Mouse (Mus musculus) G1E (cell line): ENCODE measurements at regions not wholly inside any gene's neighbourhood (a gene's known extent, or its start where the extent isn't known, plus 50 kb on each side); places are given as distances from the start of the nearest gene placed in this dataset.
"Not testable (repeated sequence)": the region's sequence is repeated elsewhere in the genome, so short reads cannot be mapped to it uniquely, and the experiment has no call there.

Source experiments
- ATAC-seq: 2 replicates; pipeline ENCODE4 v1.8.0; 2016; ENCODE audit warnings: mild to moderate bottlenecking; ENCODE audit not compliant: insufficient number of reproducible peaks, poor library complexity, low FRiP score, severe bottlenecking; ENCODE audit errors: extremely low read depth
- DNase-seq: peaks from one replicate; pipeline ENCODE4 v3.0.0; 2012; ENCODE audit warnings: low spot score
- H3K27me3 ChIP-seq: 2 replicates; pipeline ENCODE4 v1.6.1; 2012; ENCODE audit warnings: mild to moderate bottlenecking, low read length, inconsistent platforms; ENCODE audit not compliant: insufficient read depth
- H3K36me3 ChIP-seq: replicated peaks from 2 replicates; pipeline ENCODE3; 2012; ENCODE audit warnings: mild to moderate bottlenecking, inconsistent platforms
- H3K4me1 ChIP-seq: 2 replicates; pipeline ENCODE4 v1.6.1; 2012; ENCODE audit warnings: low read depth, low read length, inconsistent platforms, mixed read lengths; ENCODE audit not compliant: insufficient read depth
- H3K4me3 ChIP-seq: 2 replicates; pipeline ENCODE4 v1.5.1; 2012; ENCODE audit warnings: low read depth, mild to moderate bottlenecking, inconsistent platforms, low read length, moderate library complexity, mixed read lengths
- H3K9me3 ChIP-seq: replicated peaks from 2 replicates; pipeline ENCODE4 v1.6.1; 2012; ENCODE audit warnings: inconsistent platforms

- not testable (repeated sequence) for H3K4me3 ChIP-seq, H3K9me3 ChIP-seq, H3K27me3 ChIP-seq
Measured at GRCm38 (mm10) chr16:3334355-3334754, 256.5 kb upstream of the Olfr161 start.

GRCm38 (mm10) chr16:3343372-3343771 is 247.5 kb upstream of the Olfr161 start:
- ATAC-seq: peak; percentile 43; the same call in 1 of the 2 replicates
- not testable (repeated sequence) for H3K4me1 ChIP-seq, H3K9me3 ChIP-seq, H3K4me3 ChIP-seq, H3K36me3 ChIP-seq, DNase-seq, H3K27me3 ChIP-seq

More at GRCm38 (mm10) chr16:3334355-3334754, 256.5 kb upstream of the Olfr161 start:
- not testable (repeated sequence) for DNase-seq, H3K36me3 ChIP-seq, H3K4me1 ChIP-seq, ATAC-seq

GRCm38 (mm10) chr16:3344725-3345380 is 246.0 kb upstream of the Olfr161 start:
- not testable (repeated sequence) for ATAC-seq, DNase-seq, H3K36me3 ChIP-seq

GRCm38 (mm10) chr16:3349382-3349781 is 241.5 kb upstream of the Olfr161 start:
- DNase-seq, H3K4me3 ChIP-seq, ATAC-seq, H3K9me3 ChIP-seq, H3K4me1 ChIP-seq, H3K27me3 ChIP-seq, H3K36me3 ChIP-seq: not testable (repeated sequence)

More at GRCm38 (mm10) chr16:3344725-3345380, 246.0 kb upstream of the Olfr161 start:
- not testable (repeated sequence) for H3K4me1 ChIP-seq, H3K9me3 ChIP-seq, H3K27me3 ChIP-seq, H3K4me3 ChIP-seq

GRCm38 (mm10) chr16:3349850-3350547 is 240.8 kb upstream of the Olfr161 start:
- H3K4me1 ChIP-seq, H3K9me3 ChIP-seq, H3K36me3 ChIP-seq, H3K4me3 ChIP-seq, H3K27me3 ChIP-seq, DNase-seq, ATAC-seq: not testable (repeated sequence)

- not testable (repeated sequence) for H3K27me3 ChIP-seq, H3K4me1 ChIP-seq, H3K9me3 ChIP-seq, H3K36me3 ChIP-seq, DNase-seq, H3K4me3 ChIP-seq
- peak; percentile 91 for ATAC-seq
Measured at GRCm38 (mm10) chr16:3350668-3351507, 240.0 kb upstream of the Olfr161 start.

GRCm38 (mm10) chr16:3351508-3352046 is 239.3 kb upstream of the Olfr161 start:
- H3K27me3 ChIP-seq, H3K36me3 ChIP-seq, H3K9me3 ChIP-seq, H3K4me3 ChIP-seq, H3K4me1 ChIP-seq, DNase-seq: not testable (repeated sequence)
- 0 out of 2 replicates have a peak, but pooled peaks have one; percentile 35 for ATAC-seq
